Mouse (Mus musculus): ENCODE results near the gene Lfng. TPM values are rescaled to one million over a fixed set of nuclear protein-coding genes. Genes with fewer than 3 reads are reported as not detected.

The Lfng gene
- total RNA-seq, 2 experiments from 2014 or later = 20.3 to 30.8 TPM

- no peak for DNase-seq
Measured at GRCm38 (mm10) chr5:140641254-140641928, 34.3 kb downstream of the Lfng start.

GRCm38 (mm10) chr5:140642076-140642475, 35.0 kb downstream of the Lfng start:
- DNase-seq = no peak

GRCm38 (mm10) chr5:140644263-140644662, 37.1 kb downstream of the Lfng start:
- no peak for DNase-seq

- no peak for DNase-seq
Measured at GRCm38 (mm10) chr5:140644702-140645201, 37.6 kb downstream of the Lfng start.

GRCm38 (mm10) chr5:140645454-140645853, 38.3 kb downstream of the Lfng start:
- DNase-seq = no peak

GRCm38 (mm10) chr5:140646171-140646570, 39.1 kb downstream of the Lfng start:
- DNase-seq = no peak

GRCm38 (mm10) chr5:140647031-140647760, 40.1 kb downstream of the Lfng start:
- DNase-seq = peak; percentile 60 to 67

GRCm38 (mm10) chr5:140647821-140648518, 40.9 kb downstream of the Lfng start:
- DNase-seq = peak; percentile 68 to 69

- no peak for DNase-seq
Measured at GRCm38 (mm10) chr5:140648519-140649100, 41.5 kb downstream of the Lfng start, which contains the start of gene Ttyh3. Ttyh3 (minus strand) TSS chr5:140649031.

GRCm38 (mm10) chr5:140649101-140649667, 42.1 kb downstream of the Lfng start:
- DNase-seq = peak; percentile 95 to 96

GRCm38 (mm10) chr5:140649881-140650414, 42.8 kb downstream of the Lfng start:
- DNase-seq = no peak

GRCm38 (mm10) chr5:140651231-140651630, 44.1 kb downstream of the Lfng start:
- no peak for DNase-seq

GRCm38 (mm10) chr5:140652587-140652986, 45.5 kb downstream of the Lfng start:
- no peak for DNase-seq

- DNase-seq = no peak
Measured at GRCm38 (mm10) chr5:140654096-140654845, 47.2 kb downstream of the Lfng start.

- DNase-seq = peak; percentile 71 to 81
Measured at GRCm38 (mm10) chr5:140659607-140660272, 52.6 kb downstream of the Lfng start.

- no peak for DNase-seq
Measured at GRCm38 (mm10) chr5:140660398-140660797, 53.3 kb downstream of the Lfng start.

GRCm38 (mm10) chr5:140661427-140661826, 54.3 kb downstream of the Lfng start:
- DNase-seq = no peak

- no peak for DNase-seq
Measured at GRCm38 (mm10) chr5:140661875-140662643, 54.9 kb downstream of the Lfng start.

GRCm38 (mm10) chr5:140662741-140663592, 55.8 kb downstream of the Lfng start:
- DNase-seq = peak in 1 of 2 experiments; percentile 51
